Mouse (Mus musculus): ENCODE measurements at regions not wholly inside any gene's neighbourhood (a gene's known extent, or its start where the extent isn't known, plus 50 kb on each side); places are given as distances from the start of the nearest gene placed in this dataset.
"Not testable (repeated sequence)": the region's sequence is repeated elsewhere in the genome, so short reads cannot be mapped to it uniquely, and the experiment has no call there.

GRCm38 (mm10) chr13:61710823-61711222, 140.9 kb upstream of the Cts3 start:
- H3K9ac ChIP-seq; H3K4me2 ChIP-seq (replicated peaks); ATAC-seq (ENCODE audit: low FRiP score); H3K4me3 ChIP-seq (replicated peaks; ENCODE audit: low read length); H3K4me1 ChIP-seq (replicated peaks; ENCODE audit: control insufficient read depth, insufficient read depth, low read length); DNase-seq (ENCODE audit: low spot score); H3K27ac ChIP-seq; H3K36me3 ChIP-seq (replicated peaks; ENCODE audit: control insufficient read depth, insufficient read depth); H3K27me3 ChIP-seq (ENCODE audit: control insufficient read depth, insufficient read depth, low read length): not testable (repeated sequence)
- WGBS, result 23% methylated on average over 10 of the region's 11 CpGs
- peaks cover 32% of the 10 kb centered on the region for H3K9me3 ChIP-seq (ENCODE audit: control insufficient read depth, low read length)

- Histone ChIP-seq H3K27me3 (ENCODE audit: control insufficient read depth, insufficient read depth, low read length) (no peaks in the 10 kb centered on the region), H3K36me3 (replicated peaks; ENCODE audit: control insufficient read depth, insufficient read depth) (no peaks in the 10 kb centered on the region), H3K4me1 (replicated peaks; ENCODE audit: control insufficient read depth, insufficient read depth, low read length) (no peaks in the 10 kb centered on the region), H3K27ac (no peak overlapping the region), H3K9ac (no peak overlapping the region), H3K4me3 (replicated peaks; ENCODE audit: low read length) (no peak overlapping the region), H3K9me3 (ENCODE audit: control insufficient read depth, low read length) (peaks cover 24% of the 10 kb centered on the region; the same call in 1 of the 2 replicates), H3K4me2 (replicated peaks) (0 out of 2 replicates have a peak overlapping the region, but pooled peaks have one; percentile 10)
- WGBS, result 12% methylated on average over 46 of the region's 46 CpGs
- DNase-seq (ENCODE audit: low spot score) (no peak), ATAC-seq (ENCODE audit: low FRiP score) (no peak)
Observed at GRCm38 (mm10) chr13:61665729-61666128, 95.8 kb upstream of the Cts3 start.
